Mouse (Mus musculus) heart, adult 18-20 months (tissue): Measurements from ENCODE around the gene Frmd4b. TPM values are rescaled to one million over a fixed set of nuclear protein-coding genes. Genes with fewer than 3 reads are reported as not detected.
"Not testable (repeated sequence)": the region's sequence is repeated elsewhere in the genome, so short reads cannot be mapped to it uniquely, and the experiment has no call there.

ENCODE experiments used
- DNase-seq, 2 experiments: peaks; one replicate each; pipeline ENCODE4 v3.0.0; 2021 to 2022; ENCODE audit warnings: mixed read lengths in 1 of 2
- total RNA-seq, 2 experiments: library from RNA; stranded (reverse); gene quantifications; 2 replicates each; pipeline ENCODE4 v1.2.3; 2021

The Frmd4b gene
- total RNA-seq, 2 experiments from 2014 or later = 11.7 to 15.8 TPM

DNA sequence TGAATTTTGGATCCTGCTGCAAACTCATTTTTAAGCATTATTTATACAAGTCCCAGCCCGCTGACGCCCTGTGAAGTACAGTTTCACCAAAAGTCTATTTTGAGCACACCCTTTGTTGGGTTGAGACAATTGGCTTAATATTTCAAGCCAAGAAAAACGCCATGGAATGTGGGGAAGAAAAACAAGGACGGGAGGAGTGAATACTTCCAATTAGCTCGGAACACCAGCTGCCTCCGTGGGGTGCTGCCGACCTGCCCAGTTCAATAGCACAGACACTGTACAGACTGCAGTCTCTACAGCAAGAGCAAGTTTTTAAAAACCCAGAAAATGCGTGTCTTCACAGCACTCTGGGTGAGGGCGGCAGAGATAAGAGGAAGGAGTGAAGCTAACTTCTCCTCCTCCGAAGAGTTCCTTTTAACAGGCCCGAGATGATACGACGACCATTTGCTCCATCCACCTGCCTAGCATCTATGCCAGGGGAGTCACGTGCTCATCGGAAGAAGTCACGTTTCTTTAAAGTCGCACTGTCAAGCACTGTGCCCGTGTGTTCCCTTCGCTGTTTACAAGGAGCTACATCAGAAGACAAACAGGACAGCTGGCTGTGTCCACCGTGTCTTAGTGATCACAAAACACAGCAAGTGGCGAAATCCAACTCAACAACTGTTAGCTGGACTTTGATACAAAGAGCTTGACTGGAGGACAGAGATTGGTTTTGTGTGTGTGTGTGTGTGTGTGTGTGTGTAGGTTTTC lies 326.0 kb downstream of the Frmd4b start:
- DNase-seq = peak; percentile 41 to 48

- no peak for DNase-seq
Observed at GRCm38 (mm10) chr6:97290687-97291086, 326.7 kb downstream of the Frmd4b start.

GRCm38 (mm10) chr6:97289838-97290237 lies 327.5 kb downstream of the Frmd4b start:
- no peak for DNase-seq

- no peak for DNase-seq
Observed at GRCm38 (mm10) chr6:97289316-97289820, 328.0 kb downstream of the Frmd4b start.

DNA sequence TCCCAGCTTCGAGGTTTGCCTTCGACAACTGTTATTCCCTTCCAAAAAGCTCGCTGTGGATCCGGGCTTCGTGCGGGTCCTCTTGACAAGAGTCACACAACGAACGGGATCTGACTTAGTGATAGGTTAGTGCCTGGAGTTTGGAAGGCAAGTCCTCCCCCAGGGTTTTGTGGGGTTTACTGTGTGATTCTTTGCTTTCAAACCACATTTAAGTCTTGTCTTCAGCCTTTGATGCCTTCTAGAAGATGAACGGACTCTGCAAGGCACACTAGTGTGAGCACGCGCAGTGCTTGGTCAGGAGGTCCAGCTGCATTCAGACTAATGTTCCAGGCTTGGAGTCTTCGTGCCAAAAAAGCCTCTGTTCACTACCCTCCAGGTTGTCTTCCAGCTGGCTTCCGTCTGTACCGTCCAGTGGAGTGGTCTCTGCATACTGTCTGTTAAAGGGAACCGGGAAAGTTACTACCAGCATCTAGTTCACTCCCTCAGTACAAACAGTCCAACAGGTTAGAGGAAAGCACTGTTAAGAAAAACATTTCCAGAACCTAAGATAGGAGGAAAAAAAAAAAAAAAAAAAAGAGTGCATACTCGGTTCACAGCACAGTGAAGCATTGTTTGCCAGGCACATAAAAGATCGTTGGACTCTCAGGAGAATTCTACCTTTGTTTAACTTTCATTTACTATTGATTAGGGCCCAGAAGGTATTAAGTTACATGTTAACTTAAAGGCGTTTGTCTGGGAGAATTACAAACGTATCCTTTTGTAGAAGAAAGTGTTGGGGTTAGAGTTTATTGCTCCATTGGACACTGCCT lies 329.1 kb downstream of the Frmd4b start:
- peak in 1 of 2 experiments; percentile 40 for DNase-seq

GRCm38 (mm10) chr6:97286332-97286731 lies 331.0 kb downstream of the Frmd4b start:
- no peak for DNase-seq

DNA sequence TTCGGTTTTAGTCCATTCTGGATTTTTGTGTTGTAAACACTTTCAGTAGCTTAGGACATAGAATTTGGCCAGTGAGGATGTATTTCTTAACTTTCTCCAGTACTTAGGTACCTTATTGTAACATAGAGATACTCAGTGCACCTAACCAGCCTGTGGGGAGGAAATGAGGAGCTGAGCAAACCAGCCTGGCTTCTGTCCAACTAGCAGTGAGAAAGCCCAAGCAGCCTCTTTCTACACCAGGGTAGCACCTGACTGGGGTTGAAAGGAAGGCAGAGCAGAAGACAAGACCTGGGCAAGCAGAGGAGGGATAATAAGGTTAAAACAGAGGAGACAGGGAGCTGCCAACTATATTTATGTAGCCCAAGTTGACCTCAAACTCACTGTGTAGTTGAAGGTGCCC lies 333.7 kb downstream of the Frmd4b start:
- no peak for DNase-seq

- peak; percentile 54 to 67 for DNase-seq
Observed at GRCm38 (mm10) chr6:97278878-97279277, 338.5 kb downstream of the Frmd4b start.

DNA sequence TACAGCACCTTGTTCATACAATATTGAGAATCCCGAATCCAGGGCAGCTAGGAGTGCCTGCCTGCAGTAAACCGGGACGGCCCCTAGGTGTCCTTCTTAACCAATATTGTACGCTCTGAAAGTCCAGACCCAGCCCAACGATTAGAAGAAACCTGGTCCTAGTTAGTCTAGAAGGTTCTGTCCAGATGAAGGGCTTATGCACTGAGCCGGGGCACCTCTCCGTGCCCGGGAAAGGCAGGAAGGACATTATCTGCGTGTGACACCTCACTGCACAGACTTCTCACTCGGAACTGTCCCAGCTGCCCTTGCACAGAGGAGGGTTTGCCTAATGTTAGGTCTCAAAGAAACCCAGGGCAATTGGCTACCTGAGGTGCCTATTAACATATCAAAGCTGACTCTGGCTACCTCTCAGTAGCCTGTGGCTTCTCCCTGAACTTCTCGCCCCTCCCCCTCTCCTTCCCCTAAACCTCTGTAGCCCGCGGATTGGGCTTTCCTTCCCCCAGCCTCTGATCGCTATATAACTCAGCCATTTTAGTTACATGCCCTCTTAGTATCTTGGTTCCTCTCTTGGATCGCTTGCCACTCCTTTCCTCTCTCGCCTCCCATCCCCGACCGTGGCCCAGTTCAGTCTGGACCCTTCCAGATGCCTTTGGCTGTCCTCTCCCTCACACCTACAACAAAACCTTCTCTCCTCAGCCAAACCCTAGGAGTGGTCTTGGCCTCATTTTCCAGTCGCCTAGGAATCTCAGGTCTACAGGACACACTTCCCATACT lies 339.1 kb downstream of the Frmd4b start:
- DNase-seq = peak; percentile 88 to 92

- DNase-seq = no peak
Observed at GRCm38 (mm10) chr6:97276890-97277497, 340.3 kb downstream of the Frmd4b start.

GRCm38 (mm10) chr6:97276366-97276765 lies 341.0 kb downstream of the Frmd4b start:
- peak; percentile 84 for DNase-seq

DNA sequence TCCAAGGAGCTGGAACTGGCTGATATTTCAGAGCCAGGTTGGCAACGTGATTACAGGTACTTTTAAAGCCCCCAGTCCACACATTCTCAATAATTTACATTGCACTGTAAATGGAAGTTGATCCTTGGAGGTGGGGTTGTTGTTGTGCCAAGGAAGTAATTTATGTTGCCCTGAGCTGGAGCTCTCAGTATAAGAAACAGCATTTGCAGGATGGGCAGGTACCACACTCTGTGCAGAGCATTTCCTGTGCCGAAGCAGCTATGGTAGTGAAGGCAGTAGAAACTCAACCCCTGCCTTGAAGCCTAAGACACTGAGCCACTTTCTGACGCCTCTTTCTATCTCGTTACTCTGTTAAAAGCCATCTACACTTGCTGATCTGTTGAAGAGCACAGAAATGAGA lies 341.6 kb downstream of the Frmd4b start:
- no peak for DNase-seq

DNA sequence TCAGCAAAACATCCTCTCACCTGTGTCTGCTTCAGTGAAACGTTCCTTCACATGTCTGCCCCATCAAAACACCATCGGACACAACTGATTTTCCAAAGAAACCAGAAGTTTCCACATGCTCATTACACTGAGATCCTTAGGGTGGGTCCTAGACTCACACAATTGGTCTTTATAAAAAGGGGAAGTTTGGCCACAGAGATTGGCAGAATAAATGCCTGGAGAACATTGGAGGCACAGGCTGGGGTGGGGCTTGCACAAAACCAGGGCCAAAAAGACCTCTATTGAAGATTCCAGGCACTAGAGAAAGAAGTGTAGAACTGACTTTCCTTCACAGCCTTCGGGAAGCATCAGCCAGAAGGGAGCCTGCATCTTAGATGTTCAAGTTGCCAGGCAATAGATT lies 343.6 kb downstream of the Frmd4b start:
- DNase-seq = no peak

DNA sequence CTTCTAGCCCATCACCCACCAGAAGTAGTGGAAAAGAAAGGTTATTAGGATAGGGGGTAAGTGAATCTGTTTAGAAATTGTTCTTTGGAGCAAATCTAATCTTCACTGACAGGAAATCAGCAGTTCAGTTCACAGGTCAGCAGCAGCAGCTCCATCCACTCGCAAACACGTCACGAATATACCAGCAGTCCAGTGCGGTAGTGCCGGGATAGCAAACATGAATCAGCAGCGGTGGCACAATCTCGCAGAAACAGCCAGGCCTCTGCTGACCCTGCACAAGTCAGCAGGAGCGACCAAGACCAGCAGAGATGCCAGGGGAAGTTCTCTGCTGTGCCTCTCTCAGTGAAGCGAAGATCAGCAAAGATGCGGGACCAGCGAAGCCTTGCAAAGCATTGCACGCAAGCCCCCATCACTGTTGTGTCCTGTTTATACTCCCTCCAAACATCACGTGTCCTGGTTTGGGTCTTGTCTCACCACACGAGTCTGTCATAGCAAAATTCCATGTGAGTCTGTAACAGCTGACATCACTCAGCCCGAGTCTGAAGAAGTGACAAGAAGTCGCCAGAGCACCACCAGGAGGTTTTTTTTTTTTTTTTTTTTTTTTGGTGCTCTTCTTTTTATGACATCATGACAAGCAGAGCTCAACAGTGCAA lies 344.2 kb downstream of the Frmd4b start:
- DNase-seq = peak in 1 of 2 experiments; percentile 43

DNA sequence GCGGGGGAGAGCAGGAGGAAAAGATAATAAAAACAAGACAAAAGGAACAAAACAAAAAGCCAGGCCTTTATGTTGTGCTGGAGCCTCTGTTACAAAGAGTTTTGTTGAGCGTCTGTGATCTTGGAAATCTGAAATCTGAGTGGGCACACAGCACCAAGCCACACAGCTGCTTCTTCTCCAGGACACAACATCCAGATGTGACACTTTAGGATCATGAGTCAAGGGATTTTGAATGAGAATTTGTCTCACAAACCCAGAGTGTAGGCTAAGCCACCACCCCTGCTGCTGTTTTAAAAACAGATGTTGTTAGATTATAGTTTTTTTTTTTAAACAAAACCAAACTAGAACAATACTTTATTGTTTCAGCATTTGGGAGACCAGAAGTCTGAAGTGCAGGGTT lies 345.0 kb downstream of the Frmd4b start:
- no peak for DNase-seq

- DNase-seq = no peak
Observed at GRCm38 (mm10) chr6:97269596-97269995, 347.7 kb downstream of the Frmd4b start.

GRCm38 (mm10) chr6:97267132-97267531 lies 350.2 kb downstream of the Frmd4b start:
- DNase-seq = no peak

GRCm38 (mm10) chr6:97266661-97267060 lies 350.7 kb downstream of the Frmd4b start:
- DNase-seq = no peak

DNA sequence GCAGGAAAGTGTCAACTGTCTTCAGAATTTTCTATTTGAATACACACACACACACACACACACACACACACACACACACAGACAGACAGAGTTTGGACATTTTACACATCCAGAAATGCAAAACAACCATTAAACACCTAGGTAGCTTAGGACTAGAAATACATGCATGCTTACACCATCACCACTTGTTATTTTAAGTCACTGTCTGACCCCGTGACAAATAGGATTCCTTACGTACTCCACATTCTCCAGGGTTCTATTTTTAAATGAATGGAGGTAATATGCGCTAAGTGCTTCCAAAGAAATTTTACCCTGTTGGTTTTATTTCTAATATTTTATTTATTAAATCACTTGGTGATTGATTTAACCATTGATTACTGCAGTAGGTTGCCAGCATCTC lies 351.6 kb downstream of the Frmd4b start:
- no peak for DNase-seq

DNA sequence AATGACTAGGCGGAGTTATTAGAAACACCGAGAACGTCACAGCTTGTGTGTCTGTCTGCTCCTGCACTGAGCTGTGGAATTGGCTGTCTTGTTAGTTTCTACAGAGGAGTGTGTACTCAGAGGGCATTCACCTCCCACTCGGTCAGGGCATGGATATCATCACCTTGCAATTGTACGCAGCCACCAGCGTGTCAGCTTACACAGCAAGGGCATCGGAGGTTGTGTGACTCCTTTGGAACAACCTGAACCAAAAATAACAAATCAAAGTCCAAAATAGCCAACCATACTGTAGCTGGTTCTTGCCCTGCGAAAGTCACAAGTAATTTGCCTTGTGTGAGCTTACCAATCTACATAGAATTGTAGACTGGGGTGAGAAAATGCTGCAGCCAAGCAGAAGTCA lies 352.1 kb downstream of the Frmd4b start:
- DNase-seq = peak; percentile 53 to 79

DNA sequence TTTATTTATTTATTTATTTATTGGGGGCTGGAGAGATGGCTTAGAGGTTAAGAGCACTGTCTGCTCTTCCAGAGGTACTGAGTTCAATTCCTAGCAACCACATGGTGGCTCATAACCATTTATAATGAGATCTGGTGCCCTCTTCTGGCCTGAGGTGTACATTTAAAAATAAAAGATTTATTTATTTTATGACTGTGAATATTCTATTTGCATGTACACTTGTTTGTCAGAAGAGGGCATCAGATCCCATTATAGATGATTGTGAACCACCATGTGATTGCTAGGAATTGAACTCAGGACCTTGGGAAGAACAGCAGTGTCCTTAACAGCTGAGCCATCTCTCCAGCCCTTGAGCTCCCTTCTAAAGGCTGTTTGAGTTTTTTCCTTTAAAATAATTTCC lies 353.6 kb downstream of the Frmd4b start:
- DNase-seq = not testable (repeated sequence)

- no peak for DNase-seq
Observed at GRCm38 (mm10) chr6:97262229-97262628, 355.1 kb downstream of the Frmd4b start.
